Comparison of ENCODE assay signal across 8 mouse cellular contexts in the genomic region with DNA sequence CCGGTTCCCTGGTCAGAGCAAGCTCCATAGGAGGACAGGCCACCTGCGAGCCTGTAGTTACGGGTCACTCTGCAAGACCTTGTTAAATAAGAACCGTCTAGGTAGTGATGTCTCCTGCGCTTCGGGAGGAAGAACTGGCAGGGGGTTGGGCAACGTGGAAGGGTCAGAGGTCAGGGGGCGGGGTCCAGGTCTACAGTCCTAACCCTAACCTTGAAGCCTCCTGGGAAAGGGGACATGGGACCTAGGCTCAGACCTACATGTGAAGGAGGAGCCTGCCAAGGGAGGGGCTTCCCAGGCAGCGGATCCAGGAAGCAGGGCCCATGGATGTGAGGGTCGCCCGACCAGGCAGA. TPM values are rescaled to one million over a fixed set of nuclear protein-coding genes. Genes with fewer than 3 reads are reported as not detected.
A peak's percentile ranks its signal among the peaks of the same experiment; 100 is the strongest.
DNase-seq lines count a peak whose midpoint lies in the region; ATAC-seq and TF ChIP-seq lines count a peak whose summit lies in the region.

No protein-coding gene starts in this region.

- TF ChIP-seq CTCF in left cerebral cortex, adult 2 months (IDR thresholded peaks at IDR 0.05): no peak

- 47% methylated on average over 11 of the region's 11 CpGs for WGBS in embryonic facial prominence, embryonic 15.5 days
- WGBS in neural tube, embryonic 13.5 days: 50% methylated on average over 11 of the region's 11 CpGs

- H3K27ac ChIP-seq in left cerebral cortex, adult 2 months: peak overlapping the region; percentile 83
- peak overlapping the region; percentile 88 for H3K27ac ChIP-seq in embryonic facial prominence, embryonic 15.5 days (replicated peaks)
- H3K27ac ChIP-seq in neural tube, embryonic 13.5 days (replicated peaks): peak overlapping the region; percentile 74

- intact Hi-C loops in left cerebral cortex, adult 2 months (cut with DNase I): no loop called here

- H3K9ac ChIP-seq in embryonic facial prominence, embryonic 15.5 days: no peak overlapping the region
- H3K9ac ChIP-seq in neural tube, embryonic 13.5 days: 0 out of 2 replicates have a peak overlapping the region, but pooled peaks have one; percentile 5

- peaks cover 51% of the 10 kb centered on the region for H3K4me1 ChIP-seq in embryonic facial prominence, embryonic 15.5 days
- H3K4me1 ChIP-seq in neural tube, embryonic 13.5 days (replicated peaks): peaks cover 44% of the 10 kb centered on the region

- no peaks in the 10 kb centered on the region for H3K9me3 ChIP-seq in embryonic facial prominence, embryonic 15.5 days (replicated peaks)
- no peaks in the 10 kb centered on the region for H3K9me3 ChIP-seq in neural tube, embryonic 13.5 days

- H3K36me3 ChIP-seq in embryonic facial prominence, embryonic 15.5 days: no peaks in the 10 kb centered on the region
- no peaks in the 10 kb centered on the region for H3K36me3 ChIP-seq in neural tube, embryonic 13.5 days

- DNase-seq in left cerebral cortex, adult 2 months (ENCODE audit: extremely low spot score in 1 of 2, low spot score in 2 of 2): no peak
- DNase-seq in left cerebral cortex, adult 9 months (ENCODE audit: low spot score in 2 of 2): no peak
- peak; percentile 61 for DNase-seq in kidney, postnatal 10 days
- DNase-seq in urinary bladder, postnatal 4 days (ENCODE audit: low spot score in 2 of 2): no peak
- no peak for DNase-seq in adrenal gland, postnatal 25 days

- H3K27me3 ChIP-seq in embryonic facial prominence, embryonic 15.5 days: no peaks in the 10 kb centered on the region
- H3K27me3 ChIP-seq in neural tube, embryonic 13.5 days: no peaks in the 10 kb centered on the region

- no peak for ATAC-seq in embryonic facial prominence, embryonic 15.5 days (ENCODE audit: insufficient number of reproducible peaks, low FRiP score, low TSS enrichment, low read depth)
- ATAC-seq in neural tube, embryonic 13.5 days (ENCODE audit: low read depth): no peak
- ATAC-seq in inflammation-experienced regulatory T-cells, adult 6 months: no peak

- H3K4me3 ChIP-seq in left cerebral cortex, adult 2 months: no peak overlapping the region
- no peak overlapping the region for H3K4me3 ChIP-seq in embryonic facial prominence, embryonic 15.5 days (replicated peaks)
- no peak overlapping the region for H3K4me3 ChIP-seq in neural tube, embryonic 13.5 days

- H3K4me2 ChIP-seq in embryonic facial prominence, embryonic 15.5 days (replicated peaks): no peak overlapping the region
- no peak overlapping the region for H3K4me2 ChIP-seq in neural tube, embryonic 13.5 days

RNA-seq across cellular contexts. Expression of a gene that starts 11.7 kb away (rescaled TPM):
- 10 to 100 TPM; 39.6 to 45.1 TPM for total RNA-seq in left cerebral cortex, adult 2 months (2021)
- polyA plus RNA-seq in embryonic facial prominence, embryonic 15.5 days (2015; fragmentation: Nextera tagmentation; extraction: Ambion mirVana): 14.2 and 16.4 TPM in 2 replicates
- polyA plus RNA-seq in neural tube, embryonic 13.5 days (2015; fragmentation: Nextera tagmentation; extraction: Ambion mirVana): 2.6 and 3.4 TPM in 2 replicates
- 12.6 and 17.8 TPM in 2 replicates for total RNA-seq in adrenal gland, postnatal 25 days (2021)
- 1 to 10 TPM; 1.4 to 3.2 (median 1.4) TPM for polyA plus RNA-seq in inflammation-experienced regulatory T-cells, adult 6 months (2017; shearing (Covaris generic))

RNA-seq across cellular contexts. Expression of a gene that starts 17.3 kb away (rescaled TPM):
- not detected for total RNA-seq in left cerebral cortex, adult 2 months (2021)
- polyA plus RNA-seq in embryonic facial prominence, embryonic 15.5 days (2015; fragmentation: Nextera tagmentation; extraction: Ambion mirVana): 0.79 and 1.3 TPM in 2 replicates
- 0.14 TPM in 1 of 2 replicates, not detected in the other for polyA plus RNA-seq in neural tube, embryonic 13.5 days (2015; fragmentation: Nextera tagmentation; extraction: Ambion mirVana)
- not detected in 2 replicates for total RNA-seq in adrenal gland, postnatal 25 days (2021)
- not detected for polyA plus RNA-seq in inflammation-experienced regulatory T-cells, adult 6 months (2017; shearing (Covaris generic))
